Mouse (Mus musculus) Muller cell, postnatal 12 days (primary cell): ENCODE data around the gene Naa25.

Experiments used
- DNase-seq: peaks from one replicate; pipeline ENCODE4 v3.0.0-alpha.2; 2015; ENCODE audit errors: inconsistent ontology term

Gene Naa25

DNA sequence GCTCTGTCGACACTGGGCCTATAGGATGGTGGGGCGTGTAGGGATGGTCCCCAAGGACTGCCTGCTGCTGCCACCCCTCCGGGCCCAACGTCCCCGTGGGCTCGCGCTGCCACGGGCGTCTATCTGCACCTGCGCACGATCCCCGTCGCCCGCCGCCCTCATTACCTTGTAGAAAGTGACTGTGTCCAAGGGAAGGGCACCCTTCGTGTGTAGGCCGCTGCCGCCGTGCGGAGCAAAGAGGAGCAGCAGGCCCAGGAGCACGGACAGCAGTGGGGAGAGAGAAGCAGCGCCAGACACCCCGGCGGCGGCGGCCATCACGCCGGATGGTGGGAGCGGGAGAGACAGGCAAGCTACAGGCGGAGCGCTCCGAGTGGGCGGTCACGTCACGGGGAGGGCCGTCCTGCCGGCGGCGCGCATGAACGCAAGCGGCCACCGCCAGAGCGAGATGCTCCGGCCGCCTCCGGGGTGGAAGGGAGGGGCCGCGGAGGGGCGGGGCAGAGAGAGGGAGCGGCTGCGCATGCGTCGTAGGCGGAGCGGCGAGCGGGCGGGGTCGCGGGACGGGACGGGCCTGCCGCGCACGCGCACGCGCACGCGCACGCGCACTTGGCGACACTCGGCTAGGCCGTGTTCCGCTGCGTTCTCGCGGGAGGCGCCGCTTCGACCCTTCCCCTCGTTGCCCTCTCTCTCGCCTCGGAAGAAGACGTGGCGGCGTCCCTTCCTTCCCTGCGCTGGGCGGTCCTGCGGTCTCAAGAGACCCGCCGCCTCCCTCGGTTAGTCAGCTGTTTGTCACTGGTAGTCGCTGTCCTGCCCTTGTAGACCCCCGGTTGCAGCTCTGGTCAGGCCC, 54.5 kb downstream of the Naa25 start, which contains the start of gene Erp29:
Erp29 (minus strand) TSS at position 481 of the 844 bp plus-strand sequence.
- peak; percentile 99 for DNase-seq

DNA sequence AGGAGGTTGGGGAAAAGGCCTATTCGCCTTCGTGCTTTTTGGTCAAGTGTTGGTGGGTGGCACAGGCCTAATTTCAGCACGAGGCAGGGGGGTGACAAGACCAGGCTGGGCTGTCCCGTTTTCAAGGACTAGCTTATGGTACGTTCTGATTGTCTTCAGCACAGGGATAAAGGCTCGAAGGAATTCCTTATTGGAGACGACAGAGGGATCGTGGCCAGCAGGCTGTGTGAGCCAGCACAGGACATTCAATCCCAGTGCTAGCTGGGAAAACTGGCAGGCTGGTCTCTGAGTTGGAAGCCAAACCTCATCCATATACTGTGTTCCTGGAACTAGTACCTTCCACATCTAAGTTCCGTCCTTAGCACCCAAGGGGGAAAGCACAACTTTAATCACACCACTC, 55.2 kb downstream of the Naa25 start:
- DNase-seq: no peak

DNA sequence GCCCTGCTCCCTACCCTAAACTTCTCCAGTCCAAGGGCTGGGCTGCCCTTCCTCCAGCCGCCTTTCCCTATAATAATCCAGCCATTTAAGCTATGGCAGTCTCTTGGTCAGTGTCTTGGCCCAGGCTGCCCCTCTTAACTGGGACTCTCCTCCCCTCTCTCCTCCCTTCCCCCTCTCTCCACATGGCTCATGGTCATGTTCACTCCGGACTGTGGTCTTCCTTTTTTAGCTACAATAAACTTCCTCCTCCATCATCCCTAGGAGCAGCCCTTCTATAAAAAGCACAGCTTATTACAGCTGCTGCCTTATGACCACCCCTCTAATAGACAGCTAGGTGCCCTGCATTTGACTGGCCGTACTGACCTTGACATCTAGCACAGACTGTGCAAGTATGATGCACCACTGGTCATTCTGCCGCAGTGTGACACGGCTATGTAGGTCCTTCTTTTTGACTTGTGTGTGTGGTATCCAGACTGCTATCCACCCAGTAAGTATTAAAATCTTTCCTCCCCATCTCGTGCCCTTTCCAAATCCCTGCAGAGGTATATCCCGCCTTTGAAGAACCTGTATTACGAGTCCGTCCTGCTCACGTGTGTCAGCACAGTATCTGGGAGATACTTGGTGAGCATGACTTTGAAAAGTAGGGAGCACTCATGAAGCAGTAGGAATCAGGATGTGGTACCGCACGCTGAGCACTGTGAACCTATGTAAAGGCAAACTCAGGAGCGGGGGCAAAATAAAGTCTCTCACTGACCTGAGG, 56.2 kb downstream of the Naa25 start:
- no peak for DNase-seq

DNA sequence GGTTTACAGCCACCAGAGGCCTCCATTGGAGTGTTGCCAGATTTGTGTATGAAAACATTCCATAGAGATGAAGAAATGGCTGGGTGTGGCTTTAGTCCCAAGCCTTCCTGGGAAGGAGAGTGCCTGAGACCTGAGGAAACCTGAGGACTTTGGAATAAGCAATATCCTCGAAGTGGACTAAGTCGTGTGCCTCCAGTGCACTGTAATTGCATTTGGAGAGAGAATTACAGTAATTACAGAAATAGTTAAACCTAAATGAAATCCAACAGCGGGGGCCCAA, 56.7 kb downstream of the Naa25 start:
- DNase-seq: peak; percentile 5

DNA sequence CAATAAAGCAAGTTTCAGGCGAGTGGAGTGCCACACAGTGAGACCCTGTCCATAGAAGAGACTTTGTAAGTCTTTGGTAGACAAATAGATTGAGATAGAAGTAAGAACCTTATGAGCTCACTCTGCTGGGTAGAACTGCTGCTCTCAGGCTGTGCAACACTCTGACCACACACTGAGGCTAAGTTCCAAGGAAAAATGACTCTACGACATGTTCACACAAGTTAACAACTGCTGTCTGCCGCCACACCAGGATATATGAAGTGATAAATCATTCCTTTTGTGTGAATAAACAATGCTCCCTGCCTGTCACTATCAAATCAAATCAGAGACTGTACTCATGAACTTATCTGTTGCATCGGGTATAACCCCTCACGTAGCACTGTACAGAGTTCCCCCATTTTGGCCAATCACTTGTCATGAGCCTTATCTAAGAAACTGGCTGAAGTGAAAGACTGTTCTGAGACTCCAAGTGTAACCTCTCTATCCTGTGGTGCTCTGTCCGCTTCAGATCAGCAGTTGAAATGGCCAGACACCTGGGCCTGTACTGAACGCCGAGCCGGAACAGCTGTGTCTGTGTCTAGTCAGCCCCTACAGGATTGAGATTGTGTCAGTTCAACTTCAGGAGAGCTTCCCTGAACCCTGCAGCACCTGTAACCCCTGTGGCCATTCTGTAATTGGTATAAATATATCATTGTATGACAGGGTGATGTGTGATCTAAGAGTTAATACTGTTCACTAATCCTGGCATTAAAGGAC, 58.0 kb downstream of the Naa25 start:
- no peak for DNase-seq

DNA sequence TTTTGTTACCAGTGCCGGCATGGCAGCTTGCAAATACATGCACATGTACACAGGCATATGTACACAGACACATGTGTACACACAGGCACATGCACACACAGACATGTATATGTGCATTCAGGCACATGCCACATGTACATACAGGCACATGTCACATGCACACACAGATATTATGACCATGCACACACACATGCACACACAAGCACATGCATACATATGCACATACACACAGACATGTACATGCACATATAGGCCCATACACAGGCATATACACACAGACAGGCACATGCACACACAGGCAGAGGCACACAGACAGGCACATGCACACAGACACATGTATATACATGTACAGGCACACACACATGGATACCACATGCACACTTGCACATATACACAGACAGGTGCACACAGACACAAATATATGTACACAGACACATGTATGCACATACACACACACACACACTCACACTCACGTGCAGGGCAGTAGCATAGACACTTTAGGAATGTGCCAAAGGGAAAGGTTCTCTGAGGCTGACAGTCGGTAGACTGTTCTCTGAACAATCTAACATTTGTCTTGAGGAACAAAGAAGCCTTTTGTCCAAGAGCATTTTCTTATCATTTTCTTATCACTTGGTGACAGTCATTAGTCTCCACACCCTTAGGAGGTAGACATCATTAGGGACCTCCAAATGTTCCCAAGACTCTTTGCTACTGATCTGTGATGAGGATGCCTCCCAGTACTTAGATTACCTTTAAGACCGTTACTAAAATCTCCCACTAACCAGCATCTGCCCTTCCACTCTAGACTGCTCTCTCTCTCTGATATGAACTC, 63.8 kb downstream of the Naa25 start:
- no peak for DNase-seq

DNA sequence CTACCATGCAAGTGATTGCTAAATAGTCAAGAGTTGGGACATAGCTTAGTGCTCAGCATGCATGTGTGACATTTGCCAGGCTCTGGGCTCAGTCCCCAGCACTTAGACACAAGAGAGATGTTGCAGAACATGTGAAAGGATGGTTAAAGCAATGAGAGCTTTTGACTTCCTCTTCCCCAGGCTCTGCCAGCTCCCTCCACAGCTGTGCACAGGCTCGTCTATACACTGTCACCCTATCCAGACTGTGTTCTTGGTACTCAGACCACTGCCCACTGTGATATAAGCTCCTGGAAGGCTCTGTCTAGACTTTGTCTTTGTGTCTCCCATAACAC, 64.4 kb downstream of the Naa25 start:
- no peak for DNase-seq

DNA sequence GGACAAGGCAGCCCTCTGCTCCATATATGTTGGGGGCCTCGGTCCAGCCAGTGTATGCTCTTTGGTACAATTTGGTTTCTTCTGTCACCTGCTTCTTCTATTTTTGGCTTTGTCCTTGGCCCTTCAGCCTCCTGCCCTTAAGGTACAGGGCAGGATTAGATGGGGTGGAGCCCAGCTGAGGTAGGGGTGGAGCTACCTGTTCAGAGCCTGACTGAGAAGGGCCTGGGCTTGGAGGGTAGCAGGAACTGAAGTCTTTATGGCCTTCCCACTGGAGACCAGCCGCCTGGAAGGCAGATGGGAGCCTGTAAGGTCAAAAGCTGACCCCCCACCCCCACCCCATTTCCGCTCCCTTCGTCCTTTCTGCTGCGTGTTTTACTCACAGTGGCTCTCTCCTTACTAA, 65.2 kb downstream of the Naa25 start:
- DNase-seq: no peak

DNA sequence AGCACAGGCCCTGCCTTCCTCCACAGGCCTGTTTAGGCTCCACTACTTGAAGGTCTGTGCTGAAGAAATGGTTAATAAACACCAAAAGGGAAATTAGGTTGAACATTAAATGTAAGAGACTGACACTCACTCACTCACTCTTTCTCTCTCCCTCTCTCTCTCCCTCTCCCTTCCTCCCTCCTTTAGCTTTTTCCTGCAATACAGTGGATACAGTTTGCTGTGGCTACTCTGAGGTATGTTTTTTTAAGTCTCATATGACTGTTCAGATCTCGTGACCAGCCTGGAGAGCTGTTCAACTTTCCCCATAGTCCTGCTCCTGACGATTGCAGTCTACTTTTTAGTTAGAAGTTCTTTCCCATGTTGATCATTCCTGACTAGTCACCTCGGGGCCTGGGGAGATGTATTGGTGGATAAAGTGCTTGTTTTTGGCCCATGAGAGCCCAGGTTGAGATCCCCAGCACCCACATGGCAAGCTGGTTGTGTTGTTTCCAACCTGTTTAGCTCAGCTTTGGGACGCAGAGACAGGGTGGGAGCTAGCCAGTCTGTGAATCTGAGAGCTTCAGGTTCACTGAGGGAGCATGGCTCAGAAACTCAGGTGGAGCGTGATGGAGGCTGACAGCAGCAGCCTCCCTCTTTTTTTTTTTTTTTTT, 66.0 kb downstream of the Naa25 start:
- DNase-seq: no peak

DNA sequence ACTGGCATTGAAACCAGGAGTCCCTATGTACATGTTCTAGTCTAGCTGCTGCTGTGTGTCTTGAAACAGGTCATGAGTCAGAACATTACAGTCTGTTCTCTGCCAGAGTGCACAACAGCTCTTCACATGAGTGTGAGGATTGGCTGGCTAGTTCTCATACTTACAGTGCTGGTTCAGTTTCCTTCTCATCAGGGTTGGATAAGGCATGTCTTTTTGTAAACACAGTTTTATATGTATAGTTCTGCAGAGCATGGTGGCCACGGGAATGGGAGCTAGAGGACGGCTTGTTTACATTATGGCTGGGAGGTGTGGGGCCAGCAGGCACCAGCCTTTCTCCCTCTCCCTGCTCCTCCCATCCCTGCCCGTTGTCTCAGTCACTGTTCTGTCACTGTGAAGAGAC, 71.8 kb downstream of the Naa25 start:
- no peak for DNase-seq

DNA sequence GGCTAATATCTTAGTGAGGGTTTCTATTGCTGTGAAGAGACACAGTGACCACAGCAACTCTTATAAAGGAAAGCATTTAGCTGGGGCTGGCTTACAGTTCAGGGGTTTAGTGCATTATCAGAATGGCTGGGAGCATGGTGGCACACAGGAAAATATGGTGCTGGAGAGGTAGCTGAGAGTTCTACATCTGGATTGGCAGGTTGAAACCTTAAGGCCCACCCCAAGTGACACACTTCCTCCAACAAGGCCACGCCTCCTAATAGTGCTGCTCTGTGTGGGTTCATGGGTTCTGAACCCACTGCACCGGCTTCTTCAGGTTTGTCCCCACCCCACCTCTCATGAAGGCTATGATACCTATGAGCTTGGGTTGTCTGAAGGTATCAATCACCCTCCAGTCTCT, 74.7 kb downstream of the Naa25 start:
- DNase-seq: no peak

DNA sequence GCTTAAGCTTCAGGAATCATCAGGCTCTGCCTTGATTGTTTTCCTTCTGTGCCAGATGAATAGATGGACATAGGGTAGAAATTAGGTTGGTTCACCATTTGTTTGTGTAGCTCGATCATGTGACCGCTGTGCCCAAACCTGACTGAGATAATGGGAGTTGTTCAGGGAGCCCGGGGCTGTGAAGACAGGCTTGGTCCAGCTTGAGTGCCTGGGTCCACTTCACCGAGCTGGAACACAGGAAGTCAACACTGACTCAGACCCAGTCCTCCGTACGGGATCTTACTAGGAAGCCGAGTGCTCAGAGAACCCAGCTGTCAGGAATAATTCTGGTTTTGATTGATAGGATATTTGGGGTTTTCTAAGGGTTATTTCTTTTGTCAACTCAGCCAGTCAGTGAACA, 76.9 kb downstream of the Naa25 start:
- no peak for DNase-seq

DNA sequence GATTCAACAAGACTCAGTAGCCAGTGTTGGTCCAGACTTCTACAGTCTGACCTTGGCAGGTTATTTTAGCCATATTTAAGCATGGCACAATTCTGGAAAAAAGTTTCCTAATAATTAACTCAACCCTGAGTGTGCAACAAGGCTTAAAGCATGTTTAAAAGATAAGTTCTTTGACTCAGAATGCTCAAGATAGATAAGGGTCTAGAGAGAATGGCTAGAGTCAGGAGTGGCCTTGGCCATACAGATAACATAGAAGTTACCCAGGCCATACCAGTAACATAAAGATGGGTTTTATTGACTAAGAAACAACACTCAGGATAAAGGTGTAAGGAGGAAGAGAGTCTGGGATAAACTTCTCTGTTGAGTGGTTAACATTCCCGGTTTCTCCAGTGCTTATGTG, 78.3 kb downstream of the Naa25 start:
- DNase-seq: no peak

DNA sequence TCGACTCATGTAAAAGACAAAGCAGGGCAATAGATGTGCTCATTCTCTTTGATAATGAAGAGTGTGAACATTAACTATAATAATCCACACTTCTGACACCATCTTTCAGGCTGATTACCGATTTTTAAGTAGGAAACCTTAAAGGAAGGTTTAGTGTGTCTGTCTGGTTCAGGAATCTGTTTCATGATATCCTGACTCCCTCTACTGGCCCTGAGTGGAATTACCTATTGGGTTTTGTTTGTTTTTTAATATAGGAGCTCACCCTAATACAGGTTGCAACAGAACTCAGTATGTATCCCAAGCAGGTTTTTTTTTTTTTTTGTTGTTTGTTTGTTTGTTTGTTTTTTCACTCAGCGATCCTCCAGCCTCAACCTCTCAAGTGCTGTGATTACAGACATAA, 79.9 kb downstream of the Naa25 start:
- DNase-seq: peak; percentile 29

DNA sequence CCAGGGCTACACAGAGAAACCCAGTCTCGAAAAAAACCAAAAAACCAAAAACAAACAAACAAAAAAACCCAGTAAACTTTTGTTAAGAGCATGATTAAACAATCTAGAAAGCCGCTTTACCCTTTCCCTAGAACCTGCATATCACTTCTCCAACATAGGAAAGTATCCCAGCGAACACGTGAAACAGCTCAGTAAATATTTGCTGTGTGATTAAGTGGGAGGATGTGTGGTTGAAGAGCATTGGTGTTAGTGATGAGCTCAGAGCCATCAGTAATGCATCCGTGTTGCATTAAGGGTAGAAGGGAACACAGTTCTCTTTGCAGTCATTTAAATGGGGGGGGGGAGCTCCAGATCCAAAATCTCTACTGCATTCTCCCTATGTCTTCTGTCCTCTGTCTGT, 87.1 kb downstream of the Naa25 start:
- no peak for DNase-seq

DNA sequence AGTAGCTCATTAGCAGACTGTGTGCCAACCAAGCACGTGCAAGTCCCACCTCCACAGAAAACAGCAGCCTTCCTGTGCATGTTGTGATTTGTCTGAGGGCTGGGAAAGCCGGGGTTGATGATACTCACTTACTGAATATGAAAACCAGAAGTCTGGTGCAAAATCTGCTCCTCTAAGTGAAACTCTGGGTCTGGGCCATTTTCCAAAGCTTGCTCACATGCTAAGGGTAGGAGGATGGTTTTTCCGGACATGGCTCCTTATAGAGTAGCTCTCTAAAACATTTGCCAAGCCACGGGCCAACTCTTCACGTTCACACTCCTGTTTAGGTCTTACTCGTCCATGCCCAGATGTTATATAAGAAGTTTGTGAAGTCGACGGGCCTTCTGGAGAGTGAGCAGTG, 95.6 kb downstream of the Naa25 start:
- DNase-seq: no peak
